Mouse (Mus musculus) left cerebral cortex, adult 11 months (tissue): ENCODE measurements around the gene Mcfd2.
"Not testable (repeated sequence)": the region's sequence is repeated elsewhere in the genome, so short reads cannot be mapped to it uniquely, and the experiment has no call there.

Source experiments
- DNase-seq: peaks from one replicate; pipeline ENCODE4 v3.0.0; 2022; ENCODE audit warnings: low spot score

Gene Mcfd2

GRCm38 (mm10) chr17:87265792-87266186 is at the start of gene Mcfd2:
Mcfd2 (minus strand) TSS chr17:87265935.
- DNase-seq: peak; percentile 81

DNA sequence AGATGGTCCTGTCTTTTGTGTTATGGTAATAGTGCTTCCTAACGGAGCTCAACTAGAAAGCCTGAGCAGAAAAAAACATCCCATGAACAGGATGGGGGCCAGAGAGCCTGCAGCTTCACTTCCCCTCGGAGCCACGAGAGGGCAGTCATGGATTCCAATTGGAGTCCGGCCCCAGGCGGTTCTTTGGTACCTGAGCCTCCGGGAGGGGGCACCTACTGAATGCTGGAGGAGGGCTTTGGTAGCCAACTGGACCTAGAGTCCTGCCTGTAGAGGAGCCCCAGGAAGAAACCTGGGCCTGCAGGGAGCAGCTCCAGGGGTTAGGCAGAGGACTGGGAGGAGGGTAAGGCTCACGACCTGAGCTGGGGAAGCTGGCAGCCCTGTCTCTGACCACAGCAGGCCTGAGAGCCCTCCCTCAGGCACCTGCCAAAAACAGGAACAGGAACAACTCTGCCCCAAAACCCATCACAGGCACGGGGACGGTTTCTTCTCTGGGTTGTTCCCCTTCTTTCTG is 49.3 kb upstream of the Mcfd2 start:
- peak; percentile 84 for DNase-seq

- no peak for DNase-seq
Observed at GRCm38 (mm10) chr17:87314530-87314946, 48.8 kb upstream of the Mcfd2 start.

DNA sequence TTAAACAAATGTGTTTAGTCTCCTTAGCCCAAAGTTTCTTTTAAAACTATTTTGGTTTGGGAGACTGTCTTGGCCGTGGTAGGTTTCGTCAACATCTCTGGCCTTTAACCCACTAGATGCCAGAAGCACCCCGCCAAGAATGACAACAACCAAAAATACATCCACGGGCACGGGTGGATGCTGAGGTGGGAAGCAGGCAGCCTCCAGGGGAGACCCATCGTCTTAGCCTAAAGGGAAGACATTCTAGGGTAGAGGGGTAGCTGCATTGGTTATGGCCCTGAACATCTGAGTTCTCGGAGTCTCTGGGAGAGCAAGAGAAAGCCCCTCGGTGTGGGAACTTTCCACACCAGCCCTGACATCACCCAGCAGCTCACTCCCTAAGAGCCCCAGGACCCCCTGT is 48.4 kb upstream of the Mcfd2 start:
- DNase-seq: no peak

- DNase-seq: no peak
Observed at GRCm38 (mm10) chr17:87312924-87313870, 47.5 kb upstream of the Mcfd2 start.

- DNase-seq: no peak
Observed at GRCm38 (mm10) chr17:87312351-87312750, 46.6 kb upstream of the Mcfd2 start.

GRCm38 (mm10) chr17:87310497-87310896 is 44.8 kb upstream of the Mcfd2 start:
- DNase-seq: no peak

DNA sequence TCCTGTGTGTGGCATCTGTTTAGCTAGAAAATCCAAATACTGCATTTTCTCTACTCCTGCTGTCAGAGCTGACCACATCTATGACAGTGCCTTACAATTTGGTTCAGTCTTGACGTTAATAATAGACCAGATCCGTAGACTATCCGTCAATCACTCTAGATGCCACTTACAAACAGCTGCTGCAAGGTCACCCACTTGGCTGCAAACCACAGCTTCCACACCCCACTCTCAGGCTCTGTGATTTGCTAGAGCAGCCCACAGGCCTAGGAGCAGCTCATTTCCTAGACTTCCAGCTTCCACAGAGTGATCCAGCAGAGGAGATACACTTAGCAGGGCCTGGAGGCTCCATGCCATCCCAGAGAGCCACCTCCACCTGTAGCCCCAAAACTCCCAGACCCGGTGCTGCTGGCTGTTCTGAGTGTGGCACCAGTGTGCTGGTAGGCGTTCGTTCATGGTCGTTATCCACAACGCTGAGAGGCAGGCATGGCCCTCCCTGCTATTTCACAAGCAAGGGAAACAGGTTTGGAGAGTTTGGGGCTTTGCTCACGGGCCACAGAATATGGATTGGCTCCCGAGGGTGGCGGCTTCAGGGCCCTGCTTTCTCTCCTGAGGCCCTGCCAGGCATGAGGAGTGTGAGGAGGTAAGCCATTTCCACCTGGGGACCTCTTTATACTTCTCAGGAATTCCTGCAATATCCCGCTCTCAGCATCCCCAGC is 43.5 kb upstream of the Mcfd2 start:
- DNase-seq: no peak

GRCm38 (mm10) chr17:87306746-87307145 is 41.0 kb upstream of the Mcfd2 start:
- DNase-seq: no peak

DNA sequence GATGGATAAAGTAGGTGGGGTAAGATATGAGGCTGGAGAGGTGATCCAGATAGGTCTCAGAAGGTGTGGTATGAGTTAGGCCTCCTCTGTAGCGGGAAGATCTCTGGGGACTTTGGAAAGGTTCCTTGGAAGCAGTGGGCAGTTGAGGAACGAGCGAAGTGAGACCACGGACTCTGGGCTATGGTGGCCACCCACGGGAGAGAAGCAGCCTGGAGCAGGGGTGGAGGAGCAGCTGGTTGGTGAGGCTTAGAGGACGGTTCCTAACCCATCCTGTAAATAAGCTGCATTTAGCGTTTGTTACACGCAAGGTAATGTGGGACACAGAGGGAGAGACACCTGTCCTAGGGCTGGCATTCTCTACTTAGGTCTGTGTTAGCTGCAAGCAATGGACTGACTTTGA is 39.3 kb upstream of the Mcfd2 start:
- no peak for DNase-seq

DNA sequence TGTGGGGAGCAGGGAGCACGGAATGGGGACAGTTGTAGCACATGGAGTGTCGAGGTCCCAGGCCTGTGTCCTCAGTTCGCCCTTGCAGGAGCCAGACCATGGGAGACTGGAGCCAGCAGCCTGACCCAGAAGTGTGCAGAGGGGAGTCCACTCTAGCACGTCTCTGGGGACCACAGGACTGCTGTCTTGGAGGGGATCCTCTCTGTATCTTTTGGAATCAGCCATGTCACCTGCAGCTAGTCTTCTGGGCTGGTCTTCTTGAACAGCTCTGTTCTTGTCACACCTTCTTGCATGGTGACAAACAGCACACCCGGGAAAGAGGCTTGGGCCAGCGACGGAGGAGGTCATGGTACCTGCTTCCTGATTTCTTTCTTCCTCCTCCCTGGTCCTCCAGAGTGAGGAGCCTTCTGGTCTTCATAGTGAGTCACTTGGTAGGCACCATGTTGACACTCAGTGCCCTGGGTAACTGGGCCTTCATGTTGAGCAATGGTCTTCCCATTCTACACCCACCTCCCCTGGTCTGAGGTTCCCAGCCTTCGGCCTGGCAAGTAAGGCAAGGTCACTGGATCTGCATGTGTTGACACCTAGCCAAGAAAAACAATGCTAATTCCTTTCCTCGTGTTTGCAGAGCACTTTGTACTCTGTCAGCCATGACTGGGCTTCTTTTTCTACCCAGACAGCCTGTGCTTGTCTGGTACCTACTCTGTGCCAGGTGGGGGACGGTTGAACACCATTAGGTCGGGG is 38.6 kb upstream of the Mcfd2 start:
- no peak for DNase-seq

DNA sequence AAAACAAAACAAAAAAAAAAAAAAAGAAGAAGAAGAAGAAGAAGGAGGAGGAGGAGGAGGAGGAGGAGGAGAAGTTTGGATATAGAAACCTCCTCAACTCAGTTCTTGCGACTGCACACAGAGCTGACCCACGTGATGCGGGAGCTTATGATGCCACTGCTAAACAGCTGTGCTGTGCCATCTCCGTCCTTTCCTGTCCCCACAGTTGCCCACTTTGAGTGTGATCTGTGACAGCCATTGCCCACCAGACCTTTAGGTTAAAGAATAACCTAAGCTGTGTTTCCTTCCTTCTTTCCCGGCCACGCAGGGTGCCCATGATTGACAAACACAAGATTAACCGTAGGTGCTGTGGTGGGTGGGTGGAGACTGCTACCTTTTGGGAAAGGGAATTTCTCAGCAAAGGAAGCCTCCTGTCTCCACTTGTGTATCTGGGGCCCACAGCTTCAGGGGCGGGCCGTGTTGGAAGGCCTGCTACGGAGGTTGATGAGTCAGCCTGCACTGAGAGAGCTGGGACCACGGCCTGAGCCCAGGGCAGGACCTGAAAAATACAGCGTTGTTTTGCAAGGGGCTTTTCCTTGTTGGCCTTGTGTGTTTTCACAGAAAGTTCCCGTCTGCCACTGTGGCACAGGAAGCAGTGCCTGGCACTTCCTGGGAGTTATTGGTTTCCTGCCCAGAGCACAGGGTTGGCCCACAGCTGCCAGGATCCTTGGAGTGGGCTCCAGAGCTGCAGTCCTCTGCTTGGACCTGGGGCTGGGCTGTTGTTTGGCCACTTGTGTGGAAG is 36.5 kb upstream of the Mcfd2 start:
- no peak for DNase-seq

DNA sequence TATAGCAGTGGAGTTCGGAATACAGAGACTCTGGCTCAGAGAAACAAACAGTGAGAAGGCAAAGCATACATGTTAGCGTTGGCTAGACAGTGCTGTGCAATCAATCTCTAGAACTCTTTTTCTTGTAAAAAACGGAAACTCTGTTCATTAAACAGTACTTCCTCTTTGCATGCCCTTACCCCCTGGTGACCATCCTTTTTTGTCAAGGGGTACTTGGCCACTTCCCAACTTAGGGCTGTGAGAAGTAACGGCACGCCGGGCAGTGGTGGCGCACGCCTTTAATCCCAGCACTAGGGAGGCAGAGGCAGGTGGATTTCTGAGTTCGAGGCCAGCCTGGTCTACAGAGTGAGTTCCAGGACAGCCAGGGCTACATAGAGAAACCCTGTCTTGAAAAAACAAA is 35.9 kb upstream of the Mcfd2 start:
- DNase-seq: not testable (repeated sequence)

DNA sequence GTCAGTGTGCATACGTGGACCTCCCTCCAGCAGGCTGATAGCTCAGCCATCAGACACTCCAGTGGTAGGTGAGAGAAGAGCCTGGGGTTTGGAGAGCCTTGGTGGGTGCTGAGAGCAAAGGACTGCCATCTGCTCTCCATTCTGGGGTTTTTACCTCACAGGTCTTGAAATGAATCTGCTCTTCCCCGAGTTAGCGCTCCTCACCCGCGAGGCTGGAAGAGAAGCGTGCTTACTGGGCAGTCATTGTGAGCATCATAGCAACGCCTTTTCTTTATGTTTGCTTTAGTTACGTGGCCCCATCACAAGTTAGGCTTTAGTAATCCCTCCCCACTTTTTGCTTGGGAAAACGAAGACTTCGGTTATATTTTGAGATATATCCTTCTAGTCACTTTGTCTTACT is 34.6 kb upstream of the Mcfd2 start:
- DNase-seq: no peak

- DNase-seq: no peak
Observed at GRCm38 (mm10) chr17:87298944-87299343, 33.2 kb upstream of the Mcfd2 start.

- DNase-seq: not testable (repeated sequence)
Observed at GRCm38 (mm10) chr17:87296701-87297100, 31.0 kb upstream of the Mcfd2 start.

- no peak for DNase-seq
Observed at GRCm38 (mm10) chr17:87295738-87296137, 30.0 kb upstream of the Mcfd2 start.

- no peak for DNase-seq
Observed at GRCm38 (mm10) chr17:87293125-87293524, 27.4 kb upstream of the Mcfd2 start.

DNA sequence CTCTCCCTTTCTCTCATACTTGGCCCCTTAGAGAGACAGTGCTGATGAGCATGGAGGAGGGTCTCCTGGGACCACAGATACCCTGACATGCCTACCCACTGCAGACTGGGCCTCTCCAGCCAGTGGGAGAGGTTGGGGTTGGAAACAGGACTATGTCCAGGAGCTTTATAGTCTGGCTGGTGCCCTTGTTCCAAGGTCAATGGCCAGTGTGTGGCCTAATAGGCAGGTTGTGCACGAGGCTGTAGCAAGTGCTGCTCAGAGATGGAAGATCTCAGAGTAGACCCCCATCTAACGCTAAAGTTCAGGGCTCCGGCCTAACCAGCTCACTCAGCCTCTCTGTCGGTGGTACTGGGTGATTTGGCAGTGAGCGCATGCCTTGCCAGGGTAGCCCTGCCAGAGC is 26.0 kb upstream of the Mcfd2 start:
- DNase-seq: no peak

- no peak for DNase-seq
Observed at GRCm38 (mm10) chr17:87291037-87291436, 25.3 kb upstream of the Mcfd2 start.

DNA sequence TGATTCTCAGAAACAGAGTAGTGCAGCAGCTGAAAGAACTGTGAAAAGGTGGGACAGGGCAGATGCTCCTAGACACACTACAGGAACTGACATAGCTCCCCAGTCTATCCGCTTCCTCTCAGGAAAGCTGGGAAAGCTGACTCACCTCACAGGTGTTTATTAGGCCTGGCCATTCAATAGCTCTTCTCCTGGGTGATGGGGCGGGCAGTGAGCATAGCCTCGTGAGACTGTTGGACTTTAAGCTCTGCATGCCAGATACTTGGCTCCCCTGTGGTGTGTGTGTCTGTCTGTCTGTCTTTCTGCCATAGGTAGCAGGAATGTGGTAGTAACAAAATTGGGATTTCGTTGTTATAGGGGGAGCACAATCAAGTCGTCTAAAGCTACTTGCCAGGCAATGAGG is 23.6 kb upstream of the Mcfd2 start:
- DNase-seq: no peak
